Comparison of ENCODE assay signal across 9 mouse cellular contexts in genomic region chr4:41658566-41659384, GRCm38 (mm10). TPM values are rescaled to one million over a fixed set of nuclear protein-coding genes. Genes with fewer than 3 reads are reported as not detected.
DNase-seq lines count a peak whose midpoint lies in the region; ATAC-seq and TF ChIP-seq lines count a peak whose summit lies in the region.
"Had no signal": no experiment of that assay in that cellular context is flagged by ENCODE, and none has a peak within 500 bp of the region (broad histone marks: within the 10 kb centered on the region; RNA-seq: fewer than 3 reads in every experiment).

No protein-coding gene starts in this region.

- H3K27ac ChIP-seq in forebrain, embryonic 11.5 days (ENCODE audit: low read depth, low read length), result no peak overlapping the region
- H3K27ac ChIP-seq in forebrain, postnatal 0 days (ENCODE audit: low read depth, low read length), result no peak overlapping the region
- H3K27ac ChIP-seq in limb, embryonic 12.5 days, result peak overlapping the region; percentile 87
- no peak overlapping the region for H3K27ac ChIP-seq in thymus, adult 2 months (ENCODE audit: control insufficient read depth, insufficient read depth, low read length)
- H3K27ac ChIP-seq: limb, embryonic 15.5 days had no signal

- H3K4me3 ChIP-seq in forebrain, embryonic 11.5 days (ENCODE audit: low read depth, low read length), result no peak overlapping the region
- no peak overlapping the region for H3K4me3 ChIP-seq in forebrain, postnatal 0 days (ENCODE audit: low read depth, low read length)
- peak overlapping the region; percentile 7; the same call in 1 of the 2 replicates for H3K4me3 ChIP-seq in limb, embryonic 12.5 days (replicated peaks)
- no peak overlapping the region for H3K4me3 ChIP-seq in thymus, adult 2 months (ENCODE audit: control insufficient read depth, insufficient read depth, low read length)
- H3K4me3 ChIP-seq: limb, embryonic 15.5 days had no signal

- no peak overlapping the region for H3K4me2 ChIP-seq in forebrain, embryonic 11.5 days (ENCODE audit: low read depth, low read length, severe bottlenecking)
- no peak overlapping the region for H3K4me2 ChIP-seq in forebrain, postnatal 0 days (ENCODE audit: low read depth)
- H3K4me2 ChIP-seq in limb, embryonic 12.5 days, result peak overlapping the region; percentile 43
- H3K4me2 ChIP-seq: limb, embryonic 15.5 days had no signal

- DNase-seq in forebrain, embryonic 11.5 days (ENCODE audit: low spot score), result peak; percentile 79
- no peak for DNase-seq in forebrain, postnatal 0 days
- DNase-seq in urinary bladder, adult 2 months (ENCODE audit: low spot score), result peak; percentile 21
- no peak for DNase-seq in urinary bladder, adult 18-20 months (ENCODE audit: low spot score in 2 of 2)
- no peak for DNase-seq in thymus, adult 2 months
- no peak for DNase-seq in urinary bladder, postnatal 10 days (ENCODE audit: low spot score)
- no peak for DNase-seq in layer of hippocampus, adult 8-10 months (ENCODE audit: low spot score in 2 of 2)

- TF ChIP-seq POLR2A in thymus, adult 2 months (IDR thresholded peaks at IDR 0.05; ENCODE audit: control insufficient read depth, extremely low read depth, insufficient read depth, low read length, poor library complexity), result no peak

- peaks cover 33% of the 10 kb centered on the region for H3K4me1 ChIP-seq in forebrain, embryonic 11.5 days (replicated peaks; ENCODE audit: control insufficient read depth, insufficient read depth, low read length)
- H3K4me1 ChIP-seq in forebrain, postnatal 0 days (ENCODE audit: insufficient read depth), result no peaks in the 10 kb centered on the region
- H3K4me1 ChIP-seq in limb, embryonic 12.5 days (replicated peaks), result peaks cover 86% of the 10 kb centered on the region
- H3K4me1 ChIP-seq in thymus, adult 2 months (replicated peaks; ENCODE audit: control insufficient read depth, insufficient read depth, low read length), result no peaks in the 10 kb centered on the region

- no peak for TF ChIP-seq CTCF in forebrain, postnatal 0 days (IDR thresholded peaks at IDR 0.05; ENCODE audit: low read depth)
- no peak for TF ChIP-seq CTCF in thymus, adult 2 months (IDR thresholded peaks at IDR 0.05; ENCODE audit: borderline replicate concordance, control insufficient read depth, extremely low read depth, insufficient read depth, low read length, poor library complexity)

- no peaks in the 10 kb centered on the region for H3K9me3 ChIP-seq in forebrain, embryonic 11.5 days (ENCODE audit: control insufficient read depth, low read length)
- H3K9me3 ChIP-seq in forebrain, postnatal 0 days (ENCODE audit: low read length), result no peaks in the 10 kb centered on the region
- no peaks in the 10 kb centered on the region for H3K9me3 ChIP-seq in limb, embryonic 12.5 days
- H3K9me3 ChIP-seq: limb, embryonic 15.5 days had no signal

- WGBS in forebrain, embryonic 11.5 days, result 18% methylated on average over 19 of the region's 25 CpGs
- WGBS in forebrain, postnatal 0 days, result 27% methylated on average over 25 of the region's 25 CpGs
- WGBS in limb, embryonic 12.5 days, result 6% methylated on average over 25 of the region's 25 CpGs
- WGBS in thymus, adult 2 months, result 39% methylated on average over 25 of the region's 25 CpGs

- ATAC-seq in forebrain, embryonic 11.5 days (replicated peaks; ENCODE audit: low FRiP score), result peak; percentile 17
- ATAC-seq in forebrain, postnatal 0 days, result no peak
- ATAC-seq in limb, embryonic 12.5 days (ENCODE audit: insufficient number of reproducible peaks, insufficient read depth, low FRiP score, low TSS enrichment, low read depth), result no peak

- no peaks in the 10 kb centered on the region for H3K27me3 ChIP-seq in forebrain, embryonic 11.5 days (ENCODE audit: control insufficient read depth, insufficient read depth, low read length)
- no peaks in the 10 kb centered on the region for H3K27me3 ChIP-seq in forebrain, postnatal 0 days (ENCODE audit: insufficient read depth, low read length)
- H3K27me3 ChIP-seq in limb, embryonic 12.5 days, result peaks cover 94% of the 10 kb centered on the region
- no peaks in the 10 kb centered on the region for H3K27me3 ChIP-seq in thymus, adult 2 months (ENCODE audit: control insufficient read depth, insufficient read depth, low read length)

- H3K9ac ChIP-seq in forebrain, embryonic 11.5 days (ENCODE audit: low read length), result no peak overlapping the region
- H3K9ac ChIP-seq in forebrain, postnatal 0 days, result no peak overlapping the region
- H3K9ac ChIP-seq in limb, embryonic 12.5 days (replicated peaks), result no peak overlapping the region
- H3K9ac ChIP-seq: limb, embryonic 15.5 days had no signal

- H3K36me3 ChIP-seq in forebrain, embryonic 11.5 days (ENCODE audit: control insufficient read depth, insufficient read depth, low read length), result peaks cover 4% of the 10 kb centered on the region; the same call in 1 of the 2 replicates
- H3K36me3 ChIP-seq in forebrain, postnatal 0 days (ENCODE audit: insufficient read depth), result peaks cover 6% of the 10 kb centered on the region; the same call in 1 of the 2 replicates
- H3K36me3 ChIP-seq in limb, embryonic 12.5 days, result no peaks in the 10 kb centered on the region
- no peaks in the 10 kb centered on the region for H3K36me3 ChIP-seq in thymus, adult 2 months (ENCODE audit: control insufficient read depth, insufficient read depth, low read length)
- H3K36me3 ChIP-seq: limb, embryonic 15.5 days had no signal

RNA-seq across cellular contexts. Expression of gene Enho, which starts 18.7 kb away (rescaled TPM):
- polyA plus RNA-seq in forebrain, embryonic 11.5 days (2014; fragmentation: Nextera tagmentation; extraction: Ambion mirVana), result 28.1 and 34.5 TPM in 2 replicates
- 106 and 130 TPM in 2 replicates for total RNA-seq in forebrain, postnatal 0 days (2014; rRNA removed)
- 117 and 122 TPM in 2 replicates for polyA plus RNA-seq in forebrain, postnatal 0 days (2015; fragmentation: Nextera tagmentation; extraction: Ambion mirVana)
- 165 and 187 TPM in 2 replicates for polyA plus RNA-seq in urinary bladder, adult 2 months (2012; rRNA removed)
- 21.9 and 22.2 TPM in 2 replicates for polyA plus RNA-seq in limb, embryonic 12.5 days (2016; fragmentation: Nextera tagmentation; extraction: Ambion mirVana)
- polyA plus RNA-seq in thymus, adult 2 months (2012; rRNA removed), result 7.5 and 10.3 TPM in 2 replicates
- total RNA-seq in layer of hippocampus, adult 8-10 months (2022), result 10 to 100 TPM; 51.7 to 56.4 (median 54.1) TPM

RNA-seq across cellular contexts. Expression of gene Cntfr, which starts 38.1 kb away (rescaled TPM):
- 35.2 and 37.1 TPM in 2 replicates for polyA plus RNA-seq in forebrain, embryonic 11.5 days (2014; fragmentation: Nextera tagmentation; extraction: Ambion mirVana)
- 24.7 and 25.9 TPM in 2 replicates for total RNA-seq in forebrain, postnatal 0 days (2014; rRNA removed)
- 13.6 and 14.2 TPM in 2 replicates for polyA plus RNA-seq in forebrain, postnatal 0 days (2015; fragmentation: Nextera tagmentation; extraction: Ambion mirVana)
- polyA plus RNA-seq in urinary bladder, adult 2 months (2012; rRNA removed), result 28.6 and 49.0 TPM in 2 replicates
- polyA plus RNA-seq in limb, embryonic 12.5 days (2016; fragmentation: Nextera tagmentation; extraction: Ambion mirVana), result 4.7 and 5.5 TPM in 2 replicates
- polyA plus RNA-seq in thymus, adult 2 months (2012; rRNA removed), result 2.3 and 3.0 TPM in 2 replicates
- total RNA-seq in layer of hippocampus, adult 8-10 months (2022), result 10 to 100 TPM; 84.3 to 93.9 (median 90.2) TPM

RNA-seq across cellular contexts. Expression of gene Il11ra1, which starts 41.0 kb away (rescaled TPM):
- polyA plus RNA-seq in forebrain, embryonic 11.5 days (2014; fragmentation: Nextera tagmentation; extraction: Ambion mirVana), result 65.0 and 66.9 TPM in 2 replicates
- 16.8 and 17.2 TPM in 2 replicates for total RNA-seq in forebrain, postnatal 0 days (2014; rRNA removed)
- 29.1 and 31.2 TPM in 2 replicates for polyA plus RNA-seq in forebrain, postnatal 0 days (2015; fragmentation: Nextera tagmentation; extraction: Ambion mirVana)
- polyA plus RNA-seq in urinary bladder, adult 2 months (2012; rRNA removed), result 77.4 and 78.3 TPM in 2 replicates
- 296 and 302 TPM in 2 replicates for polyA plus RNA-seq in limb, embryonic 12.5 days (2016; fragmentation: Nextera tagmentation; extraction: Ambion mirVana)
- polyA plus RNA-seq in thymus, adult 2 months (2012; rRNA removed), result 47.4 and 73.2 TPM in 2 replicates
- total RNA-seq in layer of hippocampus, adult 8-10 months (2022), result 10 to 100 TPM; 39.9 to 44.4 (median 41.6) TPM

RNA-seq across cellular contexts. Expression of gene Rpp25l, which starts 54.6 kb away (rescaled TPM):
- 92.0 and 92.5 TPM in 2 replicates for polyA plus RNA-seq in forebrain, embryonic 11.5 days (2014; fragmentation: Nextera tagmentation; extraction: Ambion mirVana)
- total RNA-seq in forebrain, postnatal 0 days (2014; rRNA removed), result 36.3 and 44.4 TPM in 2 replicates
- polyA plus RNA-seq in forebrain, postnatal 0 days (2015; fragmentation: Nextera tagmentation; extraction: Ambion mirVana), result 43.0 and 52.0 TPM in 2 replicates
- polyA plus RNA-seq in urinary bladder, adult 2 months (2012; rRNA removed), result 32.6 and 40.5 TPM in 2 replicates
- 82.9 and 84.6 TPM in 2 replicates for polyA plus RNA-seq in limb, embryonic 12.5 days (2016; fragmentation: Nextera tagmentation; extraction: Ambion mirVana)
- 82.8 and 94.9 TPM in 2 replicates for polyA plus RNA-seq in thymus, adult 2 months (2012; rRNA removed)
- 10 to 100 TPM; 25.7 to 31.7 (median 30.2) TPM for total RNA-seq in layer of hippocampus, adult 8-10 months (2022)

Comparison
In these comparisons a context has a peak if more than half of its experiments do, and no peak if none do; other contexts are left out.
1. DNase-seq: peak in forebrain, embryonic 11.5 days (single experiment) and urinary bladder, adult 2 months (single experiment); none in forebrain, postnatal 0 days (single experiment), urinary bladder, adult 18-20 months (0 of 2), thymus, adult 2 months (single experiment), urinary bladder, postnatal 10 days (single experiment) and layer of hippocampus, adult 8-10 months (0 of 2).